10 mouse cellular contexts compared by ENCODE assay signal in the genomic region with DNA sequence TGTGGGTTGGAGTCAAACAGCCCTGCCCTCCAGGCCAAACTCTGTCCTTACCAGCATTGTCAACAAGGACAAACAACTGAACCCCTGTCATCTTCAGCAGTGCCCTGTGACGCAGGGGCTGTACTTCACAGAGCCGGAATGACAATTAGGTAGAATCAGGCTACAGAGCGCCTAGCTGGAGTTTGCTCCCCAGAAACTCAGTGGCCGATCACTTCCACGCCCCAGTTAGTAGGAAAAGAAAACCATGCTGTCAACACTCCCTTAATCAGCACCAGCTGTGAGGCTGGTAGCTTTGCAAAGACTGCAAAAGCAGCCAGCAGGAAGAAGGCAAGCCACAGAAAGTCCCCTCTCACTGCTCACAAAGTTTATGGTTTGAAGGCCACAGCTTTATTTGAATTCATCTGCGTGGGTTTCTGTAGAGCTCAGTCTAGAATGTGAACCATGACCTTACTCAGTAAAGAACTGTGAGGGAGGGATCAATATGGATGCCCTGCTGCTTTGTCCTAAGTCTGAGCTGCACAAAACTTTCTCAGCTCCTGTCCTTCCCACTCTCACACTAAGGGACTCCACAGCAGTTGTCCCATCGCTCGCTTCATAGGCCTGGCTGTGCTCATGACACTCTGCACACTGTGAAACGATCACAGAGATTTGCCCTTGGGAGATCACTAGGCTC. TPM values are rescaled to one million over a fixed set of nuclear protein-coding genes. Genes with fewer than 3 reads are reported as not detected.
DNase-seq lines count a peak whose midpoint lies in the region; ATAC-seq and TF ChIP-seq lines count a peak whose summit lies in the region.
"Had no signal": no experiment of that assay in that cellular context is flagged by ENCODE, and none has a peak within 500 bp of the region (broad histone marks: within the 10 kb centered on the region; RNA-seq: fewer than 3 reads in every experiment).

No protein-coding gene starts in this region.

- H3K36me3 ChIP-seq in forebrain, embryonic 12.5 days (replicated peaks), result no peaks in the 10 kb centered on the region
- no peaks in the 10 kb centered on the region for H3K36me3 ChIP-seq in forebrain, postnatal 0 days (ENCODE audit: insufficient read depth)
- no peaks in the 10 kb centered on the region for H3K36me3 ChIP-seq in lung, embryonic 14.5 days (ENCODE audit: insufficient read depth)
- H3K36me3 ChIP-seq in embryonic facial prominence, embryonic 11.5 days (replicated peaks; ENCODE audit: control insufficient read depth, insufficient read depth, low read depth, low read length), result no peaks in the 10 kb centered on the region
- no peaks in the 10 kb centered on the region for H3K36me3 ChIP-seq in limb, embryonic 12.5 days

- H3K9me3 ChIP-seq in forebrain, embryonic 12.5 days, result no peaks in the 10 kb centered on the region
- no peaks in the 10 kb centered on the region for H3K9me3 ChIP-seq in forebrain, postnatal 0 days (ENCODE audit: low read length)
- no peaks in the 10 kb centered on the region for H3K9me3 ChIP-seq in lung, embryonic 14.5 days (ENCODE audit: low read depth, low read length)
- no peaks in the 10 kb centered on the region for H3K9me3 ChIP-seq in embryonic facial prominence, embryonic 11.5 days (replicated peaks; ENCODE audit: control insufficient read depth, low read length)
- H3K9me3 ChIP-seq in limb, embryonic 12.5 days, result no peaks in the 10 kb centered on the region
- H3K9me3 ChIP-seq: forebrain, embryonic 13.5 days had no signal

- WGBS in forebrain, embryonic 12.5 days, result 36% methylated on average over 9 of the region's 9 CpGs
- 31% methylated on average over 9 of the region's 9 CpGs for WGBS in forebrain, postnatal 0 days
- WGBS in lung, embryonic 14.5 days, result 30% methylated on average over 9 of the region's 9 CpGs
- WGBS in embryonic facial prominence, embryonic 11.5 days, result 16% methylated on average over 9 of the region's 9 CpGs
- 10% methylated on average over 9 of the region's 9 CpGs for WGBS in limb, embryonic 12.5 days

- ATAC-seq in forebrain, embryonic 12.5 days (ENCODE audit: low FRiP score), result no peak; the same call in 1 of the 2 replicates
- no peak; the same call in 1 of the 2 replicates for ATAC-seq in forebrain, postnatal 0 days
- peak; percentile 60 for ATAC-seq in lung, embryonic 14.5 days (ENCODE audit: insufficient read depth)
- peak; percentile 62 for ATAC-seq in embryonic facial prominence, embryonic 11.5 days (replicated peaks; ENCODE audit: insufficient number of reproducible peaks, low FRiP score, low TSS enrichment, low read depth)
- ATAC-seq in limb, embryonic 12.5 days (ENCODE audit: insufficient number of reproducible peaks, insufficient read depth, low FRiP score, low TSS enrichment, low read depth), result peak; percentile 71
- ATAC-seq: forebrain, embryonic 13.5 days had no signal

- no peaks in the 10 kb centered on the region for H3K27me3 ChIP-seq in forebrain, embryonic 12.5 days
- no peaks in the 10 kb centered on the region for H3K27me3 ChIP-seq in forebrain, postnatal 0 days (ENCODE audit: insufficient read depth, low read length)
- H3K27me3 ChIP-seq in lung, embryonic 14.5 days (ENCODE audit: insufficient read depth, low read length), result no peaks in the 10 kb centered on the region
- no peaks in the 10 kb centered on the region for H3K27me3 ChIP-seq in embryonic facial prominence, embryonic 11.5 days (ENCODE audit: control insufficient read depth, insufficient read depth, low read length)
- H3K27me3 ChIP-seq in limb, embryonic 12.5 days, result peaks cover 7% of the 10 kb centered on the region; the same call in 1 of the 2 replicates
- H3K27me3 ChIP-seq: forebrain, embryonic 13.5 days had no signal

- peaks cover 8% of the 10 kb centered on the region; the same call in 1 of the 2 replicates for H3K4me1 ChIP-seq in forebrain, embryonic 12.5 days
- H3K4me1 ChIP-seq in forebrain, postnatal 0 days (ENCODE audit: insufficient read depth), result no peaks in the 10 kb centered on the region
- 0 out of 2 replicates have a peak, but pooled peaks cover 4% of the 10 kb centered on the region for H3K4me1 ChIP-seq in lung, embryonic 14.5 days (ENCODE audit: insufficient read depth)
- peaks cover 2% of the 10 kb centered on the region; the same call in 1 of the 2 replicates for H3K4me1 ChIP-seq in embryonic facial prominence, embryonic 11.5 days (ENCODE audit: control insufficient read depth, insufficient read depth, low read length)
- peaks cover 14% of the 10 kb centered on the region for H3K4me1 ChIP-seq in limb, embryonic 12.5 days (replicated peaks)

- TF ChIP-seq CTCF in forebrain, postnatal 0 days (IDR thresholded peaks at IDR 0.05; ENCODE audit: low read depth), result no peak
- TF ChIP-seq CTCF in lung, embryonic 14.5 days (IDR thresholded peaks at IDR 0.05; ENCODE audit: low read depth), result no peak

- no peak overlapping the region for H3K4me2 ChIP-seq in forebrain, embryonic 12.5 days
- no peak overlapping the region for H3K4me2 ChIP-seq in forebrain, postnatal 0 days (ENCODE audit: low read depth)
- no peak overlapping the region for H3K4me2 ChIP-seq in lung, embryonic 14.5 days
- no peak overlapping the region for H3K4me2 ChIP-seq in embryonic facial prominence, embryonic 11.5 days (ENCODE audit: low read depth, low read length)
- peak overlapping the region; percentile 17; the same call in 1 of the 2 replicates for H3K4me2 ChIP-seq in limb, embryonic 12.5 days
- H3K4me2 ChIP-seq: forebrain, embryonic 13.5 days had no signal

- DNase-seq in forebrain, postnatal 0 days, result no peak
- peak; percentile 74 for DNase-seq in lung, embryonic 14.5 days
- DNase-seq in lung, adult 18-20 months, result no peak
- peak; percentile 88 for DNase-seq in embryonic facial prominence, embryonic 11.5 days (ENCODE audit: low spot score)
- DNase-seq in thymus, adult 18-20 months, result no peak
- DNase-seq in spleen, postnatal 4 days (ENCODE audit: low spot score in 2 of 2), result no peak
- DNase-seq: kidney, postnatal 10 days had no signal

- no peak overlapping the region for H3K4me3 ChIP-seq in forebrain, embryonic 12.5 days (replicated peaks)
- H3K4me3 ChIP-seq in forebrain, postnatal 0 days (ENCODE audit: low read depth, low read length), result no peak overlapping the region
- no peak overlapping the region for H3K4me3 ChIP-seq in lung, embryonic 14.5 days (ENCODE audit: low read depth, low read length)
- no peak overlapping the region for H3K4me3 ChIP-seq in embryonic facial prominence, embryonic 11.5 days (ENCODE audit: low read depth, low read length)
- H3K4me3 ChIP-seq in limb, embryonic 12.5 days (replicated peaks), result no peak overlapping the region
- H3K4me3 ChIP-seq: forebrain, embryonic 13.5 days had no signal

- H3K27ac ChIP-seq in forebrain, embryonic 12.5 days, result 0 out of 2 replicates have a peak overlapping the region, but pooled peaks have one; percentile 11
- H3K27ac ChIP-seq in forebrain, postnatal 0 days (ENCODE audit: low read depth, low read length), result no peak overlapping the region
- H3K27ac ChIP-seq in lung, embryonic 14.5 days (ENCODE audit: low read depth), result peak overlapping the region; percentile 30; the same call in 1 of the 2 replicates
- H3K27ac ChIP-seq in embryonic facial prominence, embryonic 11.5 days (replicated peaks; ENCODE audit: low read depth, low read length), result no peak overlapping the region; the same call in 1 of the 2 replicates
- H3K27ac ChIP-seq in limb, embryonic 12.5 days, result peak overlapping the region; percentile 93
- H3K27ac ChIP-seq: forebrain, embryonic 13.5 days had no signal

- H3K9ac ChIP-seq in forebrain, embryonic 12.5 days, result no peak overlapping the region
- no peak overlapping the region for H3K9ac ChIP-seq in forebrain, postnatal 0 days
- no peak overlapping the region for H3K9ac ChIP-seq in lung, embryonic 14.5 days
- H3K9ac ChIP-seq in embryonic facial prominence, embryonic 11.5 days (replicated peaks; ENCODE audit: low read length), result no peak overlapping the region
- H3K9ac ChIP-seq in limb, embryonic 12.5 days (replicated peaks), result no peak overlapping the region
- H3K9ac ChIP-seq: forebrain, embryonic 13.5 days had no signal

RNA-seq across cellular contexts. Expression of gene Gdf10, which starts 26.6 kb away (rescaled TPM):
- polyA plus RNA-seq in forebrain, embryonic 12.5 days (2016; fragmentation: Nextera tagmentation; extraction: Ambion mirVana), result 1.7 and 2.5 TPM in 2 replicates
- total RNA-seq in forebrain, postnatal 0 days (2014; rRNA removed), result 6.8 and 8.8 TPM in 2 replicates
- 9.6 and 10.6 TPM in 2 replicates for polyA plus RNA-seq in forebrain, postnatal 0 days (2015; fragmentation: Nextera tagmentation; extraction: Ambion mirVana)
- polyA plus RNA-seq in lung, embryonic 14.5 days (2014; fragmentation: Nextera tagmentation; extraction: Ambion mirVana), result 2.4 and 4.2 TPM in 2 replicates
- 3.6 and 3.9 TPM in 2 replicates for polyA plus RNA-seq in embryonic facial prominence, embryonic 11.5 days (2014; fragmentation: Nextera tagmentation; extraction: Ambion mirVana)
- 11.9 and 14.2 TPM in 2 replicates for polyA plus RNA-seq in limb, embryonic 12.5 days (2016; fragmentation: Nextera tagmentation; extraction: Ambion mirVana)

RNA-seq across cellular contexts. Expression of gene Gdf2, which starts 44.1 kb away (rescaled TPM):
- polyA plus RNA-seq in forebrain, embryonic 12.5 days (2016; fragmentation: Nextera tagmentation; extraction: Ambion mirVana), result not detected in 2 replicates
- total RNA-seq in forebrain, postnatal 0 days (2014; rRNA removed), result 0.05 TPM in 1 of 2 replicates, not detected in the other
- 0.06 TPM in 1 of 2 replicates, not detected in the other for polyA plus RNA-seq in forebrain, postnatal 0 days (2015; fragmentation: Nextera tagmentation; extraction: Ambion mirVana)
- polyA plus RNA-seq in lung, embryonic 14.5 days (2014; fragmentation: Nextera tagmentation; extraction: Ambion mirVana), result 0.05 TPM in 1 of 2 replicates, not detected in the other
- not detected in 2 replicates for polyA plus RNA-seq in embryonic facial prominence, embryonic 11.5 days (2014; fragmentation: Nextera tagmentation; extraction: Ambion mirVana)
- polyA plus RNA-seq in limb, embryonic 12.5 days (2016; fragmentation: Nextera tagmentation; extraction: Ambion mirVana), result not detected in 2 replicates
- polyA plus RNA-seq: forebrain, embryonic 13.5 days had no signal

RNA-seq across cellular contexts. Expression of gene Rbp3, which starts 57.0 kb away (rescaled TPM):
- not detected in 2 replicates for polyA plus RNA-seq in forebrain, embryonic 12.5 days (2016; fragmentation: Nextera tagmentation; extraction: Ambion mirVana)
- 0.29 and 0.46 TPM in 2 replicates for total RNA-seq in forebrain, postnatal 0 days (2014; rRNA removed)
- 0.16 and 0.34 TPM in 2 replicates for polyA plus RNA-seq in forebrain, postnatal 0 days (2015; fragmentation: Nextera tagmentation; extraction: Ambion mirVana)
- not detected in 2 replicates for polyA plus RNA-seq in lung, embryonic 14.5 days (2014; fragmentation: Nextera tagmentation; extraction: Ambion mirVana)
- not detected in 2 replicates for polyA plus RNA-seq in embryonic facial prominence, embryonic 11.5 days (2014; fragmentation: Nextera tagmentation; extraction: Ambion mirVana)
- polyA plus RNA-seq in limb, embryonic 12.5 days (2016; fragmentation: Nextera tagmentation; extraction: Ambion mirVana), result not detected in 2 replicates
- polyA plus RNA-seq: forebrain, embryonic 13.5 days had no signal

Comparison
In these comparisons a context has a peak if more than half of its experiments do, and no peak if none do; other contexts are left out.
1. H3K27ac ChIP-seq: peak in forebrain, embryonic 12.5 days (single experiment), lung, embryonic 14.5 days (single experiment) and limb, embryonic 12.5 days (single experiment); none in forebrain, postnatal 0 days (single experiment) and embryonic facial prominence, embryonic 11.5 days (single experiment).
2. DNase-seq: peak in lung, embryonic 14.5 days (single experiment) and embryonic facial prominence, embryonic 11.5 days (single experiment); none in forebrain, postnatal 0 days (single experiment), lung, adult 18-20 months (0 of 2), thymus, adult 18-20 months (0 of 2) and spleen, postnatal 4 days (0 of 2).
3. ATAC-seq: peak in lung, embryonic 14.5 days (single experiment), embryonic facial prominence, embryonic 11.5 days (single experiment) and limb, embryonic 12.5 days (single experiment); none in forebrain, embryonic 12.5 days (single experiment) and forebrain, postnatal 0 days (single experiment).